Mouse (Mus musculus) adrenal gland, postnatal 4 days (tissue): ENCODE measurements around the gene Rgs17. TPM values are rescaled to one million over a fixed set of nuclear protein-coding genes. Genes with fewer than 3 reads are reported as not detected.
"Not testable (repeated sequence)": the region's sequence is repeated elsewhere in the genome, so short reads cannot be mapped to it uniquely, and the experiment has no call there.

Source experiments
- DNase-seq, 2 experiments: peaks; one replicate each; pipeline ENCODE4 v3.0.0; 2021 to 2022; ENCODE audit warnings: low spot score in 2 of 2, mixed read lengths in 2 of 2
- long read RNA-seq, 2 experiments: library from polyadenylated mRNA; stranded (forward); transcript quantifications; one replicate each; pipeline ENCODE4 v2.0.0; 2021
- total RNA-seq, 2 experiments: library from RNA; stranded (reverse); gene quantifications; 2 replicates each; pipeline ENCODE4 v1.2.3; 2021

The Rgs17 gene
- total RNA-seq = 1 to 10 TPM; 3.2 to 3.6 TPM
- long read RNA-seq, experiment 1, full-length matches to known transcripts = 1 of 1 reads
- long read RNA-seq, experiment 1, partial matches to known transcripts = 0 of 1 reads
- long read RNA-seq, experiment 1, other reads (novel, unspliced or antisense) = 0 of 1 reads
- long read RNA-seq, experiment 2, full-length matches to known transcripts = 1 of 1 reads
- long read RNA-seq, experiment 2, partial matches to known transcripts = 0 of 1 reads
- long read RNA-seq, experiment 2, other reads (novel, unspliced or antisense) = 0 of 1 reads

GRCm38 (mm10) chr10:5922294-5922828, at the start of gene Rgs17:
TSS of gene Rgs17 (minus strand) at chr10:5922400.
- DNase-seq = peak; percentile 10 to 41

GRCm38 (mm10) chr10:5967655-5968054, 45.5 kb upstream of the Rgs17 start:
- DNase-seq = no peak

GRCm38 (mm10) chr10:5953787-5954186, 31.6 kb upstream of the Rgs17 start:
- DNase-seq = not testable (repeated sequence)

- DNase-seq = no peak
Measured at GRCm38 (mm10) chr10:5924261-5924660, 2.1 kb upstream of the Rgs17 start.

- DNase-seq = no peak
Measured at GRCm38 (mm10) chr10:5923096-5923495, 896 bp upstream of the Rgs17 start.

- DNase-seq = no peak
Measured at GRCm38 (mm10) chr10:5921771-5922170, 429 bp downstream of the Rgs17 start.

- no peak for DNase-seq
Measured at GRCm38 (mm10) chr10:5921031-5921551, 1.1 kb downstream of the Rgs17 start.

- DNase-seq = no peak
Measured at GRCm38 (mm10) chr10:5904399-5904798, 17.8 kb downstream of the Rgs17 start.

- no peak for DNase-seq
Measured at GRCm38 (mm10) chr10:5901777-5902176, 20.4 kb downstream of the Rgs17 start.

GRCm38 (mm10) chr10:5900731-5901130, 21.5 kb downstream of the Rgs17 start:
- DNase-seq = no peak

- no peak for DNase-seq
Measured at GRCm38 (mm10) chr10:5877106-5877505, 45.1 kb downstream of the Rgs17 start.

- no peak for DNase-seq
Measured at GRCm38 (mm10) chr10:5871081-5871480, 51.1 kb downstream of the Rgs17 start.

- DNase-seq = no peak
Measured at GRCm38 (mm10) chr10:5867981-5868552, 54.1 kb downstream of the Rgs17 start.

GRCm38 (mm10) chr10:5865996-5866395, 56.2 kb downstream of the Rgs17 start:
- DNase-seq = no peak

- DNase-seq = no peak
Measured at GRCm38 (mm10) chr10:5862669-5863068, 59.5 kb downstream of the Rgs17 start.

GRCm38 (mm10) chr10:5860849-5861248, 61.4 kb downstream of the Rgs17 start:
- DNase-seq = no peak

GRCm38 (mm10) chr10:5859729-5860128, 62.5 kb downstream of the Rgs17 start:
- DNase-seq = no peak

GRCm38 (mm10) chr10:5857996-5858549, 64.1 kb downstream of the Rgs17 start:
- DNase-seq = no peak

- DNase-seq = no peak
Measured at GRCm38 (mm10) chr10:5853290-5853868, 68.8 kb downstream of the Rgs17 start.

GRCm38 (mm10) chr10:5846939-5847338, 75.3 kb downstream of the Rgs17 start:
- DNase-seq = no peak

GRCm38 (mm10) chr10:5841369-5841768, 80.8 kb downstream of the Rgs17 start:
- DNase-seq = no peak
